Mouse (Mus musculus): Measurements from ENCODE around the gene 1700084M14Rik. TPM values are rescaled to one million over a fixed set of nuclear protein-coding genes. Genes with fewer than 3 reads are reported as not detected.

Gene 1700084M14Rik
- polyA plus RNA-seq (2014; fragmentation: Illumina TruSeq; extraction: RNeasy Lipid Tissue Mini Kit (QIAGEN cat#74804); ENCODE audit: low read depth, low replicate concordance) = not detected

DNA sequence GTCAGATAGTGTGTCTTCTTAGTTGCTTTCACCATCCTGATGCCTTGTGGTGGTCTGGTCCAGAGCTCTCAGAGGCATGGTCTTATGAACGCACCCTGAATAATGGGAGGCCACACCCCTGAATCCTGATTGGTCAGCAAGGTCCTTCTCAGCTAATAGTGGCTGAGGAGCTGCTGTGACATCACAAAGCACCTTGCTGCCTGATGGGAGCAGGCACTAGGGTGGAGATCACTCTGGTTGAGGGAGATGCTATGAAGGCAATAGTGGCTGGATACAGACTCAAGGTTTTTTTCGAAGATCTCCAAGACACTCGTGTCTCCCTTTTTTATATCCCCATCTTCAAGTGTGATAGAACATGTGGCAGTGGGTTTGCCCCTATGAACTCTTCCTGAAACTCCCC lies at the start of gene 1700084M14Rik:
TSS of gene 1700084M14Rik (minus strand) at position 101 of the 400 bp plus-strand sequence.

Other genes starting within 250 kb of the 1700084M14Rik start
- gene Mageb2, start 244.2 kb downstream of the 1700084M14Rik start, polyA plus RNA-seq (2014; fragmentation: Illumina TruSeq; extraction: RNeasy Lipid Tissue Mini Kit (QIAGEN cat#74804); ENCODE audit: low read depth, low replicate concordance) = not detected
- gene Gm5072, start 183.4 kb downstream of the 1700084M14Rik start, polyA plus RNA-seq (2014; fragmentation: Illumina TruSeq; extraction: RNeasy Lipid Tissue Mini Kit (QIAGEN cat#74804); ENCODE audit: low read depth, low replicate concordance) = not detected
- gene Gm8914, start 95.8 kb downstream of the 1700084M14Rik start, polyA plus RNA-seq (2014; fragmentation: Illumina TruSeq; extraction: RNeasy Lipid Tissue Mini Kit (QIAGEN cat#74804); ENCODE audit: low read depth, low replicate concordance) = not detected
- not detected for gene Gm14781, start 56.3 kb upstream of the 1700084M14Rik start, polyA plus RNA-seq (2014; fragmentation: Illumina TruSeq; extraction: RNeasy Lipid Tissue Mini Kit (QIAGEN cat#74804); ENCODE audit: low read depth, low replicate concordance)
- not detected for gene Mageb5, start 207.1 kb upstream of the 1700084M14Rik start, polyA plus RNA-seq (2014; fragmentation: Illumina TruSeq; extraction: RNeasy Lipid Tissue Mini Kit (QIAGEN cat#74804); ENCODE audit: low read depth, low replicate concordance)